Mouse (Mus musculus): ENCODE data around the gene Dpp9. TPM values are rescaled to one million over a fixed set of nuclear protein-coding genes. Genes with fewer than 3 reads are reported as not detected.
A peak's percentile ranks its signal among the peaks of the same experiment; 100 is the strongest.

Gene Dpp9
- polyA plus RNA-seq, 1 experiment from 2014 or later, result 51.2 TPM

DNA sequence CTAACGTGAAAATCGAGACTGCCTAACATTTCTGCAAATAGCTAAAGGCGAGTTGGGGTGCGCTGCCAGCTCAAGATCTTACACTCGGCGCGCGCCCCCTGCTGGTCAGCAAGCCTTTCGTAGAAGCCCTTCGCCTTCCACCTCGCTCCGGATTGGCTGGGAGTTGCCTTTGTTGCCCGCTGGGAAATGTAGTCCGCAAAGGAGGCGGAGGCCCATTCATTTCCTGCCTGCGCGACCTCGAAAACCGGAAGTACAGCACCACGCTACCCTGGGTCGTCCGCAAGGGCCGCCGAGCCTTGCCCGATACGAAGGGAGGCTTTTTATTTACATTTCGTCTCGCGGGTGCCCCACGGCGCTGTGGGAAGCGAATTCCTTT lies 37.1 kb upstream of the Dpp9 start:
- WGBS, result under 1% methylated on average over 32 of the region's 32 CpGs
- Histone ChIP-seq H3K36me3 (replicated peaks) (peaks cover 34% of the 10 kb centered on the region), H3K27me3 (ENCODE audit: poor library complexity, severe bottlenecking) (no peaks in the 10 kb centered on the region), H3K27ac (peak overlapping the region; percentile 85), H3K9me3 (no peaks in the 10 kb centered on the region), H3K4me1 (peaks cover 44% of the 10 kb centered on the region), H3K4me3 (peak overlapping the region; percentile 70)
- peak; percentile 98 for DNase-seq (ENCODE audit: extremely low spot score, low spot score)

GRCm38 (mm10) chr17:56255429-56255828 lies 36.7 kb upstream of the Dpp9 start:
- Histone ChIP-seq H3K27me3 (ENCODE audit: poor library complexity, severe bottlenecking) (no peaks in the 10 kb centered on the region), H3K4me3 (peak overlapping the region; percentile 70), H3K9me3 (no peaks in the 10 kb centered on the region), H3K4me1 (peaks cover 49% of the 10 kb centered on the region), H3K27ac (peak overlapping the region; percentile 48; the same call in 1 of the 2 replicates), H3K36me3 (replicated peaks) (peaks cover 29% of the 10 kb centered on the region)
- no peak for DNase-seq (ENCODE audit: extremely low spot score, low spot score)
- 20% methylated on average over 9 of the region's 9 CpGs for WGBS

DNA sequence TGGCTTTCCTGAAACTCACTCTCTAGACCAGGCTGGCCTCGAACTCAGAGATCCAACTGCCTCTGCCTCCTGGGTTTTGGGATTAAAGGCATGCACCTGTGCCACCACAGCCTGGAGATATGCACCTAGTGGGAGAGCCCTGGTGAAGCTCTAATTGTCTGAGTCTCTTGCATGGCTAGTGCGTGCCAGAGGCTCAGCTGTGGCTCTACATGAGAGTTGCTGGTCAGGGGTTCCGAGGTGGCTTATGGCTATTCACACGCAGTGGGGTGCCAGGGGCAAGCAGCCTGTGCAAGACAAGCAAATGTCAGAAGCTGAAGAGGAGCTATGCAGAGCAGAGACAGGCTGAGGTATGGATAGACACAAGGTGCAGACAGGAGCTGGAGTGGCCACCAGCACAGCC lies 36.0 kb upstream of the Dpp9 start:
- Histone ChIP-seq H3K27me3 (ENCODE audit: poor library complexity, severe bottlenecking) (no peaks in the 10 kb centered on the region), H3K27ac (no peak overlapping the region), H3K4me1 (peaks cover 43% of the 10 kb centered on the region), H3K36me3 (replicated peaks) (peaks cover 22% of the 10 kb centered on the region), H3K4me3 (no peak overlapping the region), H3K9me3 (no peaks in the 10 kb centered on the region)
- no peak for DNase-seq (ENCODE audit: extremely low spot score, low spot score)
- WGBS, result 86% methylated on average over 4 of the region's 4 CpGs

DNA sequence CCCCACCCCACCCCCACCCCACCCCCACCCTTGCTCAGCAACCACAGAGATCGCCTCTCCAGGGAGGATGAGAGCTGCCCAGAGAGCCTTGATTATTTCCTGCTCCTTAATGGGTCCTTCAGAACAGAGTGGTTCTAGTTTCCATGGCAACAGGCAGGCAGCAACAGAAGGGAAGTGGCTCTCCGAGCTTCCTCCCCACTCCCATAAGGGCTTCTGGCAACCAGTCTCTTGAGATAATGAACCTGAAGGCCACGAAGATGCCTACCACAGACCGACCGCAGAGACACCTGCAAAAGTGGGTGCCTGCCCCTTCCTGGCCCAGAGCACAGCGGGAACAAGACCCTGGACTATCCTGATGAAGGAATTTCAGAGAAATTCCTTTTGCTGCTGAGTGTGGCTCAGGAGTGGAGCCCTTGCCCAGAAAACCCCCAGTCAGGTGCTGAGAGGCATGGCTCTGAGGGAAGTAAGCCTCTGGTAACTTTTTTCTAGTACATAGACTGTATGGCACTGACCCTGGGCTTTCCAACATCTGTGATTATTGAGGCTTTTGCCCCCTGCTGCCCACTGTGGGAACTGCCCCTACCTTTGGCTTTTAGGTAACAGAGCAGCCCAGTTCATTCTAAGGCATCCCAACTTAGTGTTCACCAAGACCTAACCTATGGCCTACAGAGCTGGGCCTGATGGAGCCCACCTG lies 32.6 kb upstream of the Dpp9 start:
- H3K9me3 ChIP-seq, result no peaks in the 10 kb centered on the region
- peak; percentile 61 for DNase-seq (ENCODE audit: extremely low spot score, low spot score)
- peaks cover 16% of the 10 kb centered on the region for H3K4me1 ChIP-seq
- no peaks in the 10 kb centered on the region for H3K36me3 ChIP-seq (replicated peaks)
- 0 out of 2 replicates have a peak overlapping the region, but pooled peaks have one; percentile 15 for H3K27ac ChIP-seq
- WGBS, result 26% methylated on average over 6 of the region's 6 CpGs
- no peaks in the 10 kb centered on the region for H3K27me3 ChIP-seq (ENCODE audit: poor library complexity, severe bottlenecking)
- peak overlapping the region; percentile 2; the same call in 1 of the 2 replicates for H3K4me3 ChIP-seq

DNA sequence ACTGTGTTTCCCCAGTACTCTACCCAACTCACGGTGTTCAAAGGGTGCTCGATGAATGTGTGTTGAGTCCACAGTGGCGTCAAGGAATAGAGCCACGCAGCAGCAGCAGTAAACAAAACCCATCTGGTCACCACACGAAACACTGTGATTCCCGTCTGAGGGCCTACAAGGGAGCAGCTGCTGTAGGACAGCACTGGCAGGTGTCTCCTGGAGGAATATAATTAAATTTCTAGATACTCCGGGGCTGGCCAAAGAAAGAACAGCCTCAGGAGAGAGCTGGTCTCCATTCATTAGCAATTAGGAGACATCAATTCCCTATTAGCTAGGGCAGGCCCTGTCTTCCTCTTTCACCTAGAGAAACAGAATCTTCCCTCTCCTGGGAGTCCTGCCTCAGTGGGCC lies 26.9 kb upstream of the Dpp9 start:
- no peak for DNase-seq (ENCODE audit: extremely low spot score, low spot score)
- 70% methylated on average over 7 of the region's 7 CpGs for WGBS

DNA sequence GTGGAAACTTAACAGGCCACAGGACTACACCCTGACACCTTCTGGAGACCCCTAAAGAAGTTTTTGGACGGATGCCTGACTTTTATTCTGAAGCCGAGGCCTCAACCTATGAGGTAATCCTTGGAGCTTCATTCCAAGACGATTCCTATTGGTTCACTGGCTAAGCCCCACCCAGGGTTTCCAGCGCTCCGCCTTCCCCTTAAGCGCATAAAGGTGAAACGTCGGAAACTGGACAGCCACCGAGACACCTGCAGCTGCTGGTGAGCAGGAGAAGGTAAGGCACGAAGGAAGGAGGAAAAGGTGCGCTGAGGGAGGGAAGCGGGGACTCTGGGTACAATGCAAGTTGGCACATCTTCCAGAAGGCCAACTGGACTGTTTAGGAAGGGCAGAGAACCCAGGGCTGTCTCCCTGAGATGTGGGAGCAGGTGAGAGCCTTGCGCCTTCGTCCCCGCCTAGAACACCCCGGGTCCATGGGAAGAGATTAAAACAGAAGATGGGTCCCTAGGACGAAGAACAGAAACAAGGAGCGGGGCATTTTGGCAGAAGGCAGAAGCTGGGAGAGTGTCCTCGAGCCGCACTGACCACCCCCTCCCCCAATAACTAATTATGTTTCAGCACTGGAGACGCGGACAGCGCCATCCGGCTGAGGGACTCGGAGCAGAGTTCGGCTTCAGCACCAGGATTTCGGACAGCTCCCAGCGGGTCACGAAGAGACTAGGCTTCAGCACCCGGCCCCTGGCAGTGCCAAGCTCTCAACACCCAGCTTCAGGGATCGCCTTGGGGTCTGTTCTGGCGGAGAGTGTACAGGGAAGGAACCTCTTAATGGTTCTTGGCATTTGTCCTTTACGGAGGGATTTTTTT lies 23.1 kb upstream of the Dpp9 start:
- H3K27ac ChIP-seq, result no peak overlapping the region
- no peaks in the 10 kb centered on the region for H3K9me3 ChIP-seq
- peak overlapping the region; percentile 33 for H3K4me3 ChIP-seq
- peaks cover 15% of the 10 kb centered on the region for H3K4me1 ChIP-seq
- H3K36me3 ChIP-seq (replicated peaks), result no peaks in the 10 kb centered on the region
- H3K27me3 ChIP-seq (ENCODE audit: poor library complexity, severe bottlenecking), result peaks cover 12% of the 10 kb centered on the region
- peak; percentile 89 for DNase-seq (ENCODE audit: extremely low spot score, low spot score)
- under 1% methylated on average over 33 of the region's 33 CpGs for WGBS

More for the DNA sequence above, 26.9 kb upstream of the Dpp9 start:
- no peaks in the 10 kb centered on the region for H3K36me3 ChIP-seq (replicated peaks)
- H3K4me3 ChIP-seq, result no peak overlapping the region
- H3K9me3 ChIP-seq, result no peaks in the 10 kb centered on the region
- H3K27me3 ChIP-seq (ENCODE audit: poor library complexity, severe bottlenecking), result peaks cover 12% of the 10 kb centered on the region
- no peak overlapping the region for H3K27ac ChIP-seq
- H3K4me1 ChIP-seq, result peaks cover 13% of the 10 kb centered on the region

DNA sequence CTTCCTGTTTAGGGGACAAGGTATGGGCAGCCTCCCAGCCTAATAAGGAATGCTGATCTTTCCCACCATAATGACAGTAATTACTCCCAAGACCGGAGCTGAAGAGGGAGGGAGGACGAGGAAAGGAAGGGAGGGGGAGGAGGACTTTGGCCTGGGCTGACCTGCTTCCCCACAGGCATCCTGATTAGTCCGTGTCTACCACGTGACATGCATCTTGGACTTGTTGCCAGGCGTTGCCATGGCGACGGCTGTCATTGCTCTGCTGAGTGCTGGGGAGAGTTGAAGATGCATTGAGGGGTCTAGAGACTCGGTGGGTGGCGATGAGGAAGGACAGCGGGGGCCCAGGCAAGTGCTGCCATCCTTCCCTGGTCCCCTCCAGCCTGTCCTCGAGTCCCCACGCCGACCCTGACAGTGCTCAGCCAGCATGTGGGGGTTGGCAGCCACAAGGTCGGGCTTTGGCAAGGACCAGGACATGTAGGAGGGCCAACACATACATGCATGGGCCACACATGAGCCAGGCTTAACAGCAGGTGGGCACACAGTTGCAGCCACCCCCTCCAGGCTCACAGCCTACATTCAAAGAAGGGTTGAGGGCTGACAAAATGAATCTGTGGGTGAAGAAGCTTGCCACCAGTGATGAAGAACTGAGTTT lies 15.2 kb upstream of the Dpp9 start:
- peaks cover 17% of the 10 kb centered on the region for H3K4me1 ChIP-seq
- no peaks in the 10 kb centered on the region for H3K36me3 ChIP-seq (replicated peaks)
- H3K27ac ChIP-seq, result peak overlapping the region; percentile 31; the same call in 1 of the 2 replicates
- WGBS, result 3% methylated on average over 14 of the region's 14 CpGs
- H3K4me3 ChIP-seq, result peak overlapping the region; percentile 19; the same call in 1 of the 2 replicates
- no peaks in the 10 kb centered on the region for H3K27me3 ChIP-seq (ENCODE audit: poor library complexity, severe bottlenecking)
- DNase-seq (ENCODE audit: extremely low spot score, low spot score), result peak; percentile 79
- no peaks in the 10 kb centered on the region for H3K9me3 ChIP-seq

GRCm38 (mm10) chr17:56233389-56233788 lies 14.7 kb upstream of the Dpp9 start:
- H3K36me3 ChIP-seq (replicated peaks), result no peaks in the 10 kb centered on the region
- H3K27ac ChIP-seq, result no peak overlapping the region
- WGBS, result 58% methylated on average over 8 of the region's 8 CpGs
- no peak for DNase-seq (ENCODE audit: extremely low spot score, low spot score)
- peak overlapping the region; percentile 19; the same call in 1 of the 2 replicates for H3K4me3 ChIP-seq
- no peaks in the 10 kb centered on the region for H3K9me3 ChIP-seq
- H3K27me3 ChIP-seq (ENCODE audit: poor library complexity, severe bottlenecking), result no peaks in the 10 kb centered on the region
- peaks cover 17% of the 10 kb centered on the region for H3K4me1 ChIP-seq

DNA sequence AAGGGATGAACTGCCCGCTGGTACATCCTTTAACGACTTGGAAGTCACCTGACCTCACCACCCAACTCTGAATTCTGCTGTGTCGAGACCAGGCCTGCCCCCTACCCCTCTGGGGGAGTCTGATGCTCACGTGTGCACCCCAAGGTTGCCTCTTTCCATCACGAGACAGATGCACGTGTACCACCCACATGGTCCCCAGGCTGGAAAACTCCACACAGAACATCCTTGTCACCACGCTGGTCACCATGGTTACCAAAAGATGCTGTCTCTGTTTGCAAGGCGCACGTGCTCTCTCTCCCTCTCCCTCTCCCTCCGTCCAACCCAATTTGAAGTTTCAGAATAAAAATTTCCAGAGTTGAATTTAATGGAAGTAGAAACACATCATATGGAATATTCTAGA lies 11.2 kb upstream of the Dpp9 start:
- no peaks in the 10 kb centered on the region for H3K9me3 ChIP-seq
- no peaks in the 10 kb centered on the region for H3K27me3 ChIP-seq (ENCODE audit: poor library complexity, severe bottlenecking)
- no peak overlapping the region for H3K4me3 ChIP-seq
- peaks cover 12% of the 10 kb centered on the region for H3K4me1 ChIP-seq
- H3K36me3 ChIP-seq (replicated peaks), result no peaks in the 10 kb centered on the region
- 70% methylated on average over 10 of the region's 10 CpGs for WGBS
- DNase-seq (ENCODE audit: extremely low spot score, low spot score), result no peak
- H3K27ac ChIP-seq, result no peak overlapping the region

DNA sequence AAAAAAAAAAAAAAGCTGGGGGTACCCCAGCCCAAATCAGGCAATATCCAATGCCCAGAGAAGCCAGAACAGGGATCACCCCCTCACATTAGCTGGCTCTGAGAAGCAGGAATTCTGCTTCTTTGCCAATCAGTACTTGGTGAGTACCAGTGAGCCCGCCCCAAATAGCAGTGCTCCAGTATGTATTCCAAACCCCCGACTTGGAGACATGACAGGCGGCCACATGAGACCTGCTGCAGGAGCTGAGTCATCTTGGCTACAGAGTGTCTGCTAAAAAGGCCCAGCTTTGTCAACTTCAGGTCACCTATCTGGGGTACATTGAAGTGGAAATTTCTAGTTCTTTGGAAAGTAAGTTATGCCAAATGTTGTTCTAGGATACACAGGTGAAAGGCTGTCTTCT lies 7.9 kb upstream of the Dpp9 start:
- H3K36me3 ChIP-seq (replicated peaks), result no peaks in the 10 kb centered on the region
- no peaks in the 10 kb centered on the region for H3K9me3 ChIP-seq
- H3K4me3 ChIP-seq, result no peak overlapping the region
- no peaks in the 10 kb centered on the region for H3K4me1 ChIP-seq
- no peaks in the 10 kb centered on the region for H3K27me3 ChIP-seq (ENCODE audit: poor library complexity, severe bottlenecking)
- DNase-seq (ENCODE audit: extremely low spot score, low spot score), result no peak
- WGBS, result 84% methylated on average over 3 of the region's 3 CpGs
- H3K27ac ChIP-seq, result no peak overlapping the region

GRCm38 (mm10) chr17:56224916-56225315 lies 6.2 kb upstream of the Dpp9 start:
- H3K27ac ChIP-seq, result no peak overlapping the region
- DNase-seq (ENCODE audit: extremely low spot score, low spot score), result no peak
- peaks cover 6% of the 10 kb centered on the region; the same call in 1 of the 2 replicates for H3K4me1 ChIP-seq
- no peaks in the 10 kb centered on the region for H3K9me3 ChIP-seq
- no peaks in the 10 kb centered on the region for H3K27me3 ChIP-seq (ENCODE audit: poor library complexity, severe bottlenecking)
- H3K36me3 ChIP-seq (replicated peaks), result no peaks in the 10 kb centered on the region
- no peak overlapping the region for H3K4me3 ChIP-seq
- 45% methylated on average over 1 of the region's 1 CpGs for WGBS

GRCm38 (mm10) chr17:56219805-56220204 lies 1.1 kb upstream of the Dpp9 start:
- Histone ChIP-seq H3K9me3 (no peaks in the 10 kb centered on the region), H3K27me3 (ENCODE audit: poor library complexity, severe bottlenecking) (no peaks in the 10 kb centered on the region), H3K4me3 (peak overlapping the region; percentile 98; the same call in 1 of the 2 replicates), H3K27ac (no peak overlapping the region), H3K4me1 (peaks cover 39% of the 10 kb centered on the region), H3K36me3 (replicated peaks) (peaks cover 6% of the 10 kb centered on the region; the same call in 1 of the 2 replicates)
- 81% methylated on average over 3 of the region's 3 CpGs for WGBS
- DNase-seq (ENCODE audit: extremely low spot score, low spot score), result no peak
